Mouse (Mus musculus): ENCODE results near the gene Dst.

- no peak for TF ChIP-seq CTCF (IDR thresholded peaks at IDR 0.05; ENCODE audit: low read depth)
- no peak for TF ChIP-seq EP300 (IDR thresholded peaks at IDR 0.05; ENCODE audit: low read depth)
These were observed 261.1 kb downstream of the Dst start for GRCm38 (mm10) chr1:34169086-34169485.

Data from heart, postnatal 0 days (tissue).